9 mouse cellular contexts compared by ENCODE assay signal in genomic region chr1:131754916-131755315, GRCm38 (mm10). TPM values are rescaled to one million over a fixed set of nuclear protein-coding genes. Genes with fewer than 3 reads are reported as not detected.
DNase-seq lines count a peak whose midpoint lies in the region; ATAC-seq and TF ChIP-seq lines count a peak whose summit lies in the region.
"Had no signal": no experiment of that assay in that cellular context is flagged by ENCODE, and none has a peak within 500 bp of the region (broad histone marks: within the 10 kb centered on the region; RNA-seq: fewer than 3 reads in every experiment).

No protein-coding gene starts in this region.

- H3K9me3 ChIP-seq in midbrain, postnatal 0 days (ENCODE audit: low read length), result no peaks in the 10 kb centered on the region
- no peaks in the 10 kb centered on the region for H3K9me3 ChIP-seq in midbrain, embryonic 10.5 days (replicated peaks)
- H3K9me3 ChIP-seq in embryonic facial prominence, embryonic 10.5 days, result no peaks in the 10 kb centered on the region
- H3K9me3 ChIP-seq in forebrain, embryonic 14.5 days (replicated peaks; ENCODE audit: control insufficient read depth, low read length), result no peaks in the 10 kb centered on the region

- 93% methylated on average over 4 of the region's 4 CpGs for WGBS in midbrain, postnatal 0 days
- 95% methylated on average over 4 of the region's 4 CpGs for WGBS in midbrain, embryonic 10.5 days
- WGBS in embryonic facial prominence, embryonic 10.5 days, result 92% methylated on average over 4 of the region's 4 CpGs
- WGBS in forebrain, embryonic 14.5 days, result 96% methylated on average over 4 of the region's 4 CpGs

- no peak overlapping the region for H3K4me2 ChIP-seq in midbrain, postnatal 0 days (ENCODE audit: low read depth, low read length, poor library complexity, severe bottlenecking)
- no peak overlapping the region for H3K4me2 ChIP-seq in forebrain, embryonic 14.5 days (ENCODE audit: low read length)

- H3K4me3 ChIP-seq in midbrain, postnatal 0 days (ENCODE audit: low read depth, low read length), result no peak overlapping the region
- H3K4me3 ChIP-seq in midbrain, embryonic 10.5 days, result no peak overlapping the region
- H3K4me3 ChIP-seq in embryonic facial prominence, embryonic 10.5 days, result no peak overlapping the region
- no peak overlapping the region for H3K4me3 ChIP-seq in forebrain, embryonic 14.5 days (ENCODE audit: low read depth, low read length)
- H3K4me3 ChIP-seq: erythroblast, embryonic 14.5 days had no signal

- no peak for ATAC-seq in midbrain, postnatal 0 days (ENCODE audit: low FRiP score)
- no peak for ATAC-seq in forebrain, embryonic 14.5 days

- no peaks in the 10 kb centered on the region for H3K27me3 ChIP-seq in midbrain, postnatal 0 days (ENCODE audit: insufficient read depth, low read length)
- 0 out of 2 replicates have a peak, but pooled peaks cover 6% of the 10 kb centered on the region for H3K27me3 ChIP-seq in midbrain, embryonic 10.5 days (ENCODE audit: low read depth, poor library complexity, severe bottlenecking)
- H3K27me3 ChIP-seq in embryonic facial prominence, embryonic 10.5 days (replicated peaks; ENCODE audit: low read depth, poor library complexity, severe bottlenecking), result no peaks in the 10 kb centered on the region
- H3K27me3 ChIP-seq in forebrain, embryonic 14.5 days (replicated peaks; ENCODE audit: control insufficient read depth, insufficient read depth, low read length), result no peaks in the 10 kb centered on the region

- H3K4me1 ChIP-seq in midbrain, postnatal 0 days (ENCODE audit: insufficient read depth, low read length), result peaks cover 2% of the 10 kb centered on the region; the same call in 1 of the 2 replicates
- H3K4me1 ChIP-seq in midbrain, embryonic 10.5 days, result peaks cover 14% of the 10 kb centered on the region
- H3K4me1 ChIP-seq in embryonic facial prominence, embryonic 10.5 days, result 0 out of 2 replicates have a peak, but pooled peaks cover 5% of the 10 kb centered on the region
- H3K4me1 ChIP-seq in forebrain, embryonic 14.5 days (ENCODE audit: control insufficient read depth, insufficient read depth, low read length), result peaks cover 6% of the 10 kb centered on the region

- no peaks in the 10 kb centered on the region for H3K36me3 ChIP-seq in midbrain, postnatal 0 days (ENCODE audit: insufficient read depth, low read length)
- H3K36me3 ChIP-seq in midbrain, embryonic 10.5 days, result no peaks in the 10 kb centered on the region
- H3K36me3 ChIP-seq in embryonic facial prominence, embryonic 10.5 days (replicated peaks), result no peaks in the 10 kb centered on the region
- no peaks in the 10 kb centered on the region for H3K36me3 ChIP-seq in forebrain, embryonic 14.5 days (ENCODE audit: control insufficient read depth, insufficient read depth, low read length)

- H3K9ac ChIP-seq in midbrain, postnatal 0 days (replicated peaks; ENCODE audit: low read length, poor library complexity, severe bottlenecking), result no peak overlapping the region
- H3K9ac ChIP-seq in forebrain, embryonic 14.5 days (ENCODE audit: low read length), result no peak overlapping the region

- no peak overlapping the region for H3K27ac ChIP-seq in midbrain, postnatal 0 days (ENCODE audit: low read depth, low read length)
- H3K27ac ChIP-seq in midbrain, embryonic 10.5 days (replicated peaks), result no peak overlapping the region
- no peak overlapping the region for H3K27ac ChIP-seq in embryonic facial prominence, embryonic 10.5 days (replicated peaks)
- no peak overlapping the region for H3K27ac ChIP-seq in forebrain, embryonic 14.5 days (ENCODE audit: low read depth, low read length)

- peak; percentile 28 for DNase-seq in midbrain, postnatal 0 days (ENCODE audit: low spot score)
- no peak for DNase-seq in midbrain, embryonic 10.5 days (ENCODE audit: low spot score)
- DNase-seq in gastrocnemius, adult 8-10 months (ENCODE audit: low spot score in 2 of 2), result peak; percentile 75 to 84
- peak; percentile 45 for DNase-seq in left cerebral cortex, adult 11 months (ENCODE audit: low spot score)
- DNase-seq in right cerebral cortex, postnatal 10 days (ENCODE audit: low spot score in 2 of 2), result peak; percentile 45 to 56
- no peak for DNase-seq in Muller cell, postnatal 12 days (ENCODE audit: inconsistent ontology term)
- DNase-seq in embryonic facial prominence, embryonic 10.5 days (ENCODE audit: low spot score), result no peak
- no peak for DNase-seq in forebrain, embryonic 14.5 days (ENCODE audit: low spot score)

- TF ChIP-seq CTCF in midbrain, postnatal 0 days (IDR thresholded peaks at IDR 0.05), result no peak

RNA-seq across cellular contexts. Expression of gene Slc26a9, which starts 11.1 kb away (rescaled TPM):
- total RNA-seq in midbrain, postnatal 0 days (2014; rRNA removed), result 0.44 TPM in 1 of 2 replicates, not detected in the other
- 0.10 and 0.14 TPM in 2 replicates for polyA plus RNA-seq in midbrain, postnatal 0 days (2015; fragmentation: Nextera tagmentation; extraction: Ambion mirVana)
- polyA plus RNA-seq in midbrain, embryonic 10.5 days (2016; fragmentation: Nextera tagmentation; extraction: Ambion mirVana), result not detected in 2 replicates
- total RNA-seq in gastrocnemius, adult 8-10 months (2022), result not detected
- 0.73 TPM in 1 of 2 replicates, not detected in the other for polyA plus RNA-seq in embryonic facial prominence, embryonic 10.5 days (2016; fragmentation: Nextera tagmentation; extraction: Ambion mirVana)
- 0.04 and 0.12 TPM in 2 replicates for polyA plus RNA-seq in forebrain, embryonic 14.5 days (2014; fragmentation: Nextera tagmentation; extraction: Ambion mirVana)
- polyA plus RNA-seq: erythroblast, embryonic 14.5 days had no signal

RNA-seq across cellular contexts. Expression of gene Pm20d1, which starts 42.3 kb away (rescaled TPM):
- 0.05 TPM in 2 replicates for total RNA-seq in midbrain, postnatal 0 days (2014; rRNA removed)
- 0.29 and 0.38 TPM in 2 replicates for polyA plus RNA-seq in midbrain, postnatal 0 days (2015; fragmentation: Nextera tagmentation; extraction: Ambion mirVana)
- polyA plus RNA-seq in midbrain, embryonic 10.5 days (2016; fragmentation: Nextera tagmentation; extraction: Ambion mirVana), result 1.7 and 1.8 TPM in 2 replicates
- under 1 TPM; 0.40 to 0.51 (median 0.44) TPM for total RNA-seq in gastrocnemius, adult 8-10 months (2022)
- polyA plus RNA-seq in embryonic facial prominence, embryonic 10.5 days (2016; fragmentation: Nextera tagmentation; extraction: Ambion mirVana), result 2.0 and 3.1 TPM in 2 replicates
- 0.31 and 0.42 TPM in 2 replicates for polyA plus RNA-seq in forebrain, embryonic 14.5 days (2014; fragmentation: Nextera tagmentation; extraction: Ambion mirVana)
- polyA plus RNA-seq: erythroblast, embryonic 14.5 days had no signal

Comparison
In these comparisons a context has a peak if more than half of its experiments do, and no peak if none do; other contexts are left out.
1. DNase-seq: peak in midbrain, postnatal 0 days (single experiment), gastrocnemius, adult 8-10 months (2 of 2), left cerebral cortex, adult 11 months (single experiment) and right cerebral cortex, postnatal 10 days (2 of 2); none in midbrain, embryonic 10.5 days (single experiment), Muller cell, postnatal 12 days (single experiment), embryonic facial prominence, embryonic 10.5 days (single experiment) and forebrain, embryonic 14.5 days (single experiment).